Mouse (Mus musculus) lung, adult 18-20 months (tissue): ENCODE results near the gene Aoc1.
A peak's percentile ranks its signal among the peaks of the same experiment; 100 is the strongest.
"Not testable (repeated sequence)": the region's sequence is repeated elsewhere in the genome, so short reads cannot be mapped to it uniquely, and the experiment has no call there.

ENCODE experiments used
- DNase-seq, 2 experiments: peaks; one replicate each; pipeline ENCODE4 v3.0.0; 2022; ENCODE audit warnings: mixed read lengths in 2 of 2

The Aoc1 gene

DNA sequence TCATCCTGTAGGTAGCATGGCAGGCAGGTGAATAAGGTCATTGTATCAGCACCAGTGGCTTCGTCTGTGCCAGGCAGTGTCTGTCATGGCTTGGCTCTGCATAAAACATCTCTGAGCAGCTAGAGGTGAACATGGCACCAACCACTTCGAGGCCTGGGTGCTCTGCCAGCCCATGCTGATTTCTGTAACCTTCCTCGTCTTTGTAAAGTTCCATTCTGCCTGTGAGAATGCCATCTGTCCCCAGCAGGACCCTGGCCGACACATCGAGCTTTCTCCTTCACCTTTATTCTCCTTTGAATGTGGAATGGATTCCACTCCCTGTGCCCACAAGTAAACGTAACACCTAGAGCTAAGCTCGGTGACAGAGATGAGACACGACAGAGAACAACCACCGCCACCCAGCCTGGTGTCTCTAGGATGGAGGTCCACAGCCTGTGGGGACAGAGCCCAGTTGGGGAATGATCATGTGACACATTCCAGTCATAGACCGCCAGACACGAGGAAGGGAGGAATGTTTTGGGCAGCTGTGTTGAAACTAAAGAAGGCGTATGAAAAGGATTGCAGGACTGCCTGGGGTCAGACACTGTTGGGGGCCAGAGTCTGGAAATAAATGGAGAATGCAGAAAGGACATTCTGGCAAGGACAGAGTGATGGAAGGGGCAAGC is 10.9 kb upstream of the Aoc1 start:
- no peak for DNase-seq

- DNase-seq: no peak
These were observed 9.9 kb upstream of the Aoc1 start for GRCm38 (mm10) chr6:48862816-48863215.

DNA sequence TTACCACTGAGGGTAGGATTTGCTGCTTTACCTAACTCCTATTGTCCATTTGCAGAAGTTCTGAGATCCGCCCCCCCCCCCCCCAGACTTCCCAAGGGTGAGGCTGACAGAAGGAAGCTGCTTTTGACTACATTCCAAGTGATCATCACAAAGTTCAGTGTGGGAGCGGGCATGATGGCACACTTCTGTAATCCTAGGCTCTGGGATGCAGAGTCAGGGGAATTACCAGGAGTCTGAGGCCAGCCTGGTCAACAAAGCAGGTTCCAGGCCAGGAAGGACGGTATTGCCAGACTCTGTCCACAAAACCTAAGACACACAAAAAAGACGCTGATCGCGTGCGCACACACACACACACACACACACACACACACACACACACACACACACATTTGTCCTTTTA is 9.2 kb upstream of the Aoc1 start:
- DNase-seq: no peak

GRCm38 (mm10) chr6:48864181-48864580 is 8.5 kb upstream of the Aoc1 start:
- DNase-seq: no peak

DNA sequence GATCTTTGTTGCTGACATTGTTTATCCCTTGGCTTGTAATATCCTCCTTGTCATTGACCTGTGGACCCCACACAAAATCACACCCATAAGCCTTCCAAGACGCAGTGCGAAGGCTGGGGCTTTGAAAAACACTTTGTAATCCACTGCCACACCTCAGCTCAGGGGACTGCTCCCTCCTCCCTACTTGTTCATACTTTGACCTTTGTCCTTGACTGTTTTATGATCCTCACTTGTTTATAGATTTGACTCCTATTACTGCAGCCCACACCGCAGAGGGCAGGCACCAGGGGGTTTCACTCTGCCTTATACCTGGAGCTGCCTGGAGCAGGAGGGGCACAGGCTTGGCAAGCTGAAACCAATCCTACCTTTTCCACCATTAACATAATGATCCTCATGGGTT is 8.0 kb upstream of the Aoc1 start:
- no peak for DNase-seq

- no peak for DNase-seq
These were observed 7.4 kb upstream of the Aoc1 start for GRCm38 (mm10) chr6:48865152-48865745.

GRCm38 (mm10) chr6:48866355-48866950 is 6.2 kb upstream of the Aoc1 start:
- not testable (repeated sequence) for DNase-seq

- DNase-seq: no peak
These were observed 5.5 kb upstream of the Aoc1 start for GRCm38 (mm10) chr6:48867158-48867557.

DNA sequence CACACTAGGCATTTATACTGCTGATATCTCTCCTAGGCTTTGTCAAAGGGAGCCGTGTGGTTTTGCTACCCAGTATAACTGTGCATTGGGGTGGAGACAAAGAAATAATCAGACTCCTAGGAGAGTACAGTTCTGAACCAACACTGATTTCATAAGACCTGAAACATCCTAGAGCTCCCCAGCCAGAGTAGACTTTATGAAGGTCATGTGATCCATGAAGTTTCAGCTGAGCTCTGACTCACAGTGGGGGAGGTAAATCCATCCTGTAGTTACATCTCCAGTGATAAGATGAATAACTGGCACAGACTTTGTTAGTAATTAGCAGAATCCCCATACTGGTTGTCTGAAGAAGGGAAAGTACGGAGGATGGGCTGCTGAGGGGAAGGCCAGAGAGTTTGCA is 2.9 kb upstream of the Aoc1 start:
- DNase-seq: no peak

GRCm38 (mm10) chr6:48874576-48874975 is 1.9 kb downstream of the Aoc1 start:
- no peak for DNase-seq

- no peak for DNase-seq
These were observed 2.8 kb downstream of the Aoc1 start for GRCm38 (mm10) chr6:48875515-48875914.

- no peak for DNase-seq
These were observed 3.9 kb downstream of the Aoc1 start for GRCm38 (mm10) chr6:48876510-48877135.

- DNase-seq: no peak
These were observed 21.5 kb downstream of the Aoc1 start for GRCm38 (mm10) chr6:48894203-48894602.

- DNase-seq: no peak
These were observed 22.5 kb downstream of the Aoc1 start for GRCm38 (mm10) chr6:48894938-48895818.

DNA sequence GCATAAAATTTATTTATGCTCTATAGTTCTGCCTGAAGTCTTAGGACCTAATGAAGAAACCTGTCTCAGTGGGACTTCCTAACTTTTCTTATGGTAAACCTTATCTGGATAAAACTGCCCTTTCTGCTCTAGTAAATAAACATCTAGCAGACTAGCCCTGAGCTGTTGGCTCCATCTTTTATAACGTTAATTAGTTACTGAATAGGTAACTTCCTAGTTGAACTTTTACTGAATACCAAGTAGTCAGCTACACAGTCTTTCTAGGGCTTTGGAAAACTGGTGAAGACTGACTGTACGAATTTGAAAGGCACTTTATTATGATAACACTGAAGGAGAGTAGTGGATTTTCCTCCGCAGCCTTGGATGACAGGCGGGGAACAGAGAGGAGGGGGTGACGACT is 23.2 kb downstream of the Aoc1 start:
- no peak for DNase-seq

- DNase-seq: no peak
These were observed 24.3 kb downstream of the Aoc1 start for GRCm38 (mm10) chr6:48896956-48897355.

DNA sequence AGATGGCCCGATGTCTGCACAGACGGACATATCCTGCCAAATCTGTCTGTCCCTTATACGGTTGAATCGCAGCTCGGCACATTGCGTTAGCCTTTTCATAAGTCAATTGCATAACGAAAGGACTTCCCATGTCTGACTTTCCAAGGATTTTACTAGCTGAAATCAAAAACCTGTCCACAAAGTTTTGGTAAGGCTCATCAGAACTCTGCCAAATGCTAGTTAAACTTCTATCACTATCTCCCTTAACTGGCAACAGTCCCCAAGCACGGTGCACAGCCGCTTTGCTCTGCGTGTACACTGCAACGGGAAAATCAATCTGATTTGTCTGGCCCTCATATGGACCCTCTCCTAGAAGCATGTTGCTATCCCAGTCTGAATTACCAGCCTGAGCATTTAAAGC is 28.6 kb downstream of the Aoc1 start:
- DNase-seq: not testable (repeated sequence)

DNA sequence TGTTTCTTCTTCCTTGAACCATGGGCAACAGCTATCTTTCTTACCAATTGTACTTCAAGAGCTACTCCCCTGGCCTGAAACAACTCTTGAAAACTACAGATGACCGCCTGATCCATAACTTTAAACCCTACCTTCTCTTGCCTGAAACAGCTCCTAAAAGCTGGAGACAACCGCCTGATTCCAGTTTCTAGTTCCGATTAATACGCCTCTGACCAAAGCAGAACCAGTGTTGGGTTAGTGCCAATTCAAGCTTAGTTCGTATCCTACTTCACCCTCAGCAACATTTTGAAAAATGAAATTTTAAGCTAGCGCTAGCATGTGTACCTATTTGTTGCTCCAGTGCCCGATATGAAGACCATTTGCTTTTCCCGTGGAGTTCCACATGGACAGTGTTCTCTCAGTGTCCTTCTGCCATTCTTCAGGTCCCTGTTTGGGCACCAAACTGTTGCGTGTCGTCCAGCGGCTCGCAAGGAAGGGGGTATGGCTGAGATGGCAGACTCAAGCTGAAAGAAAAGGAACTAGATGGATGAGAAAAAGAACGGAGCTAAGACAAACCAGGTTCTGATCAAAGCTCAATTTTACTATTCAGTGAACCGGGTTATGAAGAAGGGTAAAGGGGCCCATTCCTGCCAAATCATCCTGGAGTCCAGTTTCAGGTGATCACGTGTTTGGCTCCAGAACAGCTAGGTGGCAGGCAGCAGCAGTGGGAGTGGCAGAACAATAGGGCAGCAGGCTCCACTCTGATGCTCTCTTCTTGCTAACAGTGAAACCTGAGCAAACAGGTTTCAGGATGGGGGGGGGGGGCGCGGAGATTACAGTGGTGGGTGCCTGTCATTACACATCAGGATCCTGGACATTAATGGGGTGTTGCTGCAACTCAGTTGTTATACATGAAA is 30.1 kb downstream of the Aoc1 start:
- DNase-seq: peak in 1 of 2 experiments; percentile 21

- DNase-seq: no peak
These were observed 30.7 kb downstream of the Aoc1 start for GRCm38 (mm10) chr6:48903437-48903836.

- DNase-seq: no peak
These were observed 32.9 kb downstream of the Aoc1 start for GRCm38 (mm10) chr6:48905606-48906005.

GRCm38 (mm10) chr6:48906371-48906770 is 33.7 kb downstream of the Aoc1 start:
- DNase-seq: no peak

DNA sequence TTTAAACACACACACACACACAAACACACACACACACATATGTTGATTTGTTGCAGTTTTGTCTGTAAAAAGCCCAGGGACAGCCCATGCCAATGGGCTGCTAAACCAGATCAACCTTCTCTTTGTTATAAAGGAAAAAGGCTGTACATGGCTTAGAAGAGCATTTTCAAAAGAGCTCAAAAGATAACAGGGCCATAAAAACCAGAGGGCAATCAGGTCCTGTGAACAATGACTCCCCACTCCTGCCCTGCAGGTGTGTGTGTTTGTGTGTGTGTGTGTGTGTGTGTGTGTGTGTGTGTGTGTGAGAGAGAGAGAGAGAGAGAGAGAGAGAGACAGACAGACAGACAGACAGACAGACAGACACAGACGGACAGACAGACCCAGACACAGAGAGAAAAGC is 36.5 kb downstream of the Aoc1 start:
- no peak for DNase-seq
